Mouse (Mus musculus) erythroblast, embryonic 14.5 days (primary cell): ENCODE data around the gene Prkca. TPM values are rescaled to one million over a fixed set of nuclear protein-coding genes. Genes with fewer than 3 reads are reported as not detected.

Experiments used
- H3K27me3 ChIP-seq: 2 replicates; pipeline ENCODE4 v1.6.1; 2012; ENCODE audit warnings: inconsistent platforms; ENCODE audit not compliant: control insufficient read depth
- H3K36me3 ChIP-seq: 2 replicates; pipeline ENCODE4 v1.6.1; 2012; ENCODE audit warnings: mild to moderate bottlenecking, inconsistent platforms; ENCODE audit not compliant: control insufficient read depth
- H3K4me1 ChIP-seq: 2 replicates; pipeline ENCODE4 v1.6.1; 2012; ENCODE audit warnings: inconsistent platforms; ENCODE audit not compliant: control insufficient read depth
- H3K4me3 ChIP-seq: replicated peaks from 2 replicates; pipeline ENCODE3; 2012; ENCODE audit warnings: moderate library complexity, mild to moderate bottlenecking, inconsistent platforms
- H3K9me3 ChIP-seq: 2 replicates; pipeline ENCODE4 v1.6.1; 2012; ENCODE audit warnings: low read length, inconsistent platforms, mixed read lengths; ENCODE audit not compliant: control insufficient read depth
- GATA1 ChIP-seq: IDR thresholded peaks from 2 replicates; pipeline ENCODE4 v1.6.1; 2012; ENCODE audit warnings: low read length, inconsistent platforms, mixed read lengths
- TAL1 ChIP-seq: IDR thresholded peaks from 3 replicates; pipeline ENCODE4 v1.6.1; 2012; ENCODE audit warnings: low read length, inconsistent platforms, mixed read lengths
- polyA plus RNA-seq: library from polyadenylated mRNA; stranded (reverse); fragments of >175 nt; gene quantifications from 2 replicates; pipeline ENCODE4 v1.2.3, GENCODE M21; 2012

Gene Prkca
- polyA plus RNA-seq, 1 experiment, result 0.01 TPM

GRCm38 (mm10) chr11:108202835-108203234, 140.9 kb downstream of the Prkca start:
- no peaks in the 10 kb centered on the region for H3K27me3 ChIP-seq
- no peaks in the 10 kb centered on the region for H3K4me1 ChIP-seq
- TF ChIP-seq GATA1, result no peak
- no peak for TF ChIP-seq TAL1
- no peak overlapping the region for H3K4me3 ChIP-seq
- H3K36me3 ChIP-seq, result no peaks in the 10 kb centered on the region
- no peaks in the 10 kb centered on the region for H3K9me3 ChIP-seq

GRCm38 (mm10) chr11:108200679-108201586, 142.8 kb downstream of the Prkca start:
- Histone ChIP-seq H3K4me3 (no peak overlapping the region), H3K9me3 (no peaks in the 10 kb centered on the region), H3K4me1 (no peaks in the 10 kb centered on the region), H3K27me3 (no peaks in the 10 kb centered on the region), H3K36me3 (no peaks in the 10 kb centered on the region)
- TF ChIP-seq TAL1 (no peak), GATA1 (no peak)

- Histone ChIP-seq H3K9me3 (no peaks in the 10 kb centered on the region), H3K36me3 (no peaks in the 10 kb centered on the region), H3K4me3 (no peak overlapping the region), H3K4me1 (no peaks in the 10 kb centered on the region), H3K27me3 (no peaks in the 10 kb centered on the region)
- TF ChIP-seq GATA1, result no peak
- no peak for TF ChIP-seq TAL1
Observed at GRCm38 (mm10) chr11:108199429-108199985, 144.2 kb downstream of the Prkca start.

GRCm38 (mm10) chr11:108198592-108198991, 145.1 kb downstream of the Prkca start:
- no peaks in the 10 kb centered on the region for H3K9me3 ChIP-seq
- no peak overlapping the region for H3K4me3 ChIP-seq
- H3K36me3 ChIP-seq, result no peaks in the 10 kb centered on the region
- no peaks in the 10 kb centered on the region for H3K27me3 ChIP-seq
- TF ChIP-seq GATA1 (no peak), TAL1 (no peak)
- H3K4me1 ChIP-seq, result no peaks in the 10 kb centered on the region

- no peaks in the 10 kb centered on the region for H3K36me3 ChIP-seq
- no peak overlapping the region for H3K4me3 ChIP-seq
- no peaks in the 10 kb centered on the region for H3K4me1 ChIP-seq
- TF ChIP-seq GATA1 (no peak), TAL1 (no peak)
- H3K9me3 ChIP-seq, result no peaks in the 10 kb centered on the region
- H3K27me3 ChIP-seq, result no peaks in the 10 kb centered on the region
Observed at GRCm38 (mm10) chr11:108197427-108198218, 146.1 kb downstream of the Prkca start.

DNA sequence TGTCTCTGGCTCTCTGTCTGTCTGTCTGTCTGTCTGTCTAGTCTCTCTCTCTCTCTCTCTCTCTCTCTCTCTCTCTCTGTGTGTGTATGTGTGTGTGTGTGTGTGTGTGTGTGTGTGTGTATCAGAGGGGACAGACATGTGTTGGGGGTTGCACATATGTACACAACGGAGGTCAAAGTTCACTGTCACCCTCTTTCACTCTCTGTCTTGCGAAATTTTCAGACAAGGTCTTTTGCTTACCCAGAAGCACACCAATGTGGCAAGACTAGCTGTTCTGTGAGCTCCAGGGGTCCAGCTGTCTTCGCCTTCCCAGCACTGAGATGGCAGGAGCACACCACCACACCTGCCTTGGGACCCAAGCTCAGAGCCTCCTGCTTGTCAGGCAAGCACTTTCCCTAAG, 146.9 kb downstream of the Prkca start:
- Histone ChIP-seq H3K36me3 (no peaks in the 10 kb centered on the region), H3K4me1 (no peaks in the 10 kb centered on the region), H3K4me3 (no peak overlapping the region), H3K27me3 (no peaks in the 10 kb centered on the region), H3K9me3 (no peaks in the 10 kb centered on the region)
- TF ChIP-seq GATA1 (no peak), TAL1 (no peak)

GRCm38 (mm10) chr11:108190298-108190697, 153.4 kb downstream of the Prkca start:
- no peaks in the 10 kb centered on the region for H3K4me1 ChIP-seq
- TF ChIP-seq GATA1 (no peak), TAL1 (no peak)
- H3K27me3 ChIP-seq, result no peaks in the 10 kb centered on the region
- no peak overlapping the region for H3K4me3 ChIP-seq
- no peaks in the 10 kb centered on the region for H3K9me3 ChIP-seq
- no peaks in the 10 kb centered on the region for H3K36me3 ChIP-seq

DNA sequence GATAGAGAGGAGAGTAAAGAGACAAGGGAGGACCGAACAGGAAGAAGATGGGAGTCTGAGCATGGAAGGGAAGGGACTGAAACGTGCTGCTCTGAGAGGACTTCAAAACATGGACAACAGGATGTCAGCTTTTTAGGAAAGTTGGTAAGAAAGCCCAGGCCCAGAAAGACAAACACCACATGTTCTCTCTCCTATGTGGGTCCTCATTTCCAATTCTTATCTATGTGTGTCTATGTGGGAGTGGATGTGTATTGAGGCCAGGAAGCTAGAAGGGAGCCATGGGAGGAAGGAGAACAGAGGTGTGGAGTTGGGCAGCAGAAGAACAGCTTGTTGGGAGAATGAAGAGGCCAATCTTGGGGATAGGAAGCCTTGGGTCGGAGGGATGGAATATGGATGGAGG, 154.4 kb downstream of the Prkca start:
- no peak overlapping the region for H3K4me3 ChIP-seq

GRCm38 (mm10) chr11:108182421-108182820, 161.3 kb downstream of the Prkca start:
- no peak overlapping the region for H3K4me3 ChIP-seq
- H3K4me1 ChIP-seq, result no peaks in the 10 kb centered on the region
- no peaks in the 10 kb centered on the region for H3K9me3 ChIP-seq
- no peaks in the 10 kb centered on the region for H3K36me3 ChIP-seq
- TF ChIP-seq TAL1 (no peak), GATA1 (no peak)
- H3K27me3 ChIP-seq, result no peaks in the 10 kb centered on the region

More for the DNA sequence above, 154.4 kb downstream of the Prkca start:
- no peaks in the 10 kb centered on the region for H3K27me3 ChIP-seq
- no peaks in the 10 kb centered on the region for H3K4me1 ChIP-seq
- no peak for TF ChIP-seq TAL1
- no peak for TF ChIP-seq GATA1
- no peaks in the 10 kb centered on the region for H3K9me3 ChIP-seq
- H3K36me3 ChIP-seq, result no peaks in the 10 kb centered on the region
